Mouse (Mus musculus): ENCODE measurements around the gene Eef2k.
"Not testable (repeated sequence)": the region's sequence is repeated elsewhere in the genome, so short reads cannot be mapped to it uniquely, and the experiment has no call there.

Eef2k gene

DNA sequence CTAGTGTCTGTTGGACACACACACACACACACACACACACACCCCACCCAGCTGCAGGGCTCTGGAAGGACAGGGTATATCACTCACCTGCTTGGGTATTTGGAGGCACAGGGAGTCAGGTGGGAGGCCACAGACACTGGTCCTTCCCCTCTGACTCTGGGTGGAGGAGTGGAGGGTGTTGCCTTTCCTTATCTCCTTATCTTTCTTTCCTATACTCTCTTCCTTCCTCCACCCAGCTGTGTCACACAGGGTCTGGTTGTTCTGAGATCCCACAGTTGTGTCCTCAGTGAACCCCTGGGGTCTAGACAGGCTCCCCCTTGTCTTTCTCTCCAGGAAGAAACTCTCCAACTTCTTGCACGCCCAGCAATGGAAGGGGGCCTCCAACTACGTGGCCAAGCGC, 37.3 kb downstream of the Eef2k start:
- DNase-seq (ENCODE audit: low read depth, low spot score) = no peak

DNA sequence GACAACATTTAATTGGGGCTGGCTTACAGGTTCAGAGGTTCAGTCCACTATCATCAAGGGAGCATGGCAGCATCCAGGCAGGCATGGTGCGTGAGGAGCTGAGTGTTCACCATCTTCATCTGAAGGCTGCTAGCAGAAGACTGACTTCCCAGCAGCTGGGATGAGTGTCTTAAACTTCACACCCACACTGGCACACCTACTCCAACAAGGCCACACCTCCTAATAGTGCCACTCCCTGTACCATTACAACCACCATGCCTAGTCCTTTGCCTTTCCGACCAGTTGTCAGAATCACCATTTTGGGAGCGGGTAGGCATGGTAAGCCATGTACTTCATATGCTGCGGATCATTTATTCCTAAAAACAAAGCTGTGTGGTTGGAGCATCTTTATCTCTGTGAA, 38.1 kb downstream of the Eef2k start:
- no peak for DNase-seq (ENCODE audit: low read depth, low spot score)

DNA sequence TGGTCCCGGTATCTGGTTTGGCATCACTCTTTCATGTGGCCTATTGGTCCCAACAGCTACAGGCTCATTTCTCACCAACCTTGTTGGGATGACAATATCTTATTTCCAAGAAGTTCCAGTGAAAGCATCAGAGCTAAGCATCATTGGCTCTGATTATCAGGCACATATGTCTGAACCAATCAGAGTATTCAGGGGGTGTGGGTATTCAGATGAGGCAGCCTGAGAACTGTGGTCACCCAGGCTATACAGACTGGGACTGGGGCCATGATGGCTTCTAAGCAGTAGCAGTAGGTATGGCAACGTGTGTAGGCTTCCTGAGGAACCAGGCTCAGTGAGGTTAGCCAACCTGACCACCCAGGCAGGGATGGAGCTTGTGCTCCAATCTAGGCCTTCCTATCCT, 38.8 kb downstream of the Eef2k start:
- DNase-seq (ENCODE audit: low read depth, low spot score) = no peak

DNA sequence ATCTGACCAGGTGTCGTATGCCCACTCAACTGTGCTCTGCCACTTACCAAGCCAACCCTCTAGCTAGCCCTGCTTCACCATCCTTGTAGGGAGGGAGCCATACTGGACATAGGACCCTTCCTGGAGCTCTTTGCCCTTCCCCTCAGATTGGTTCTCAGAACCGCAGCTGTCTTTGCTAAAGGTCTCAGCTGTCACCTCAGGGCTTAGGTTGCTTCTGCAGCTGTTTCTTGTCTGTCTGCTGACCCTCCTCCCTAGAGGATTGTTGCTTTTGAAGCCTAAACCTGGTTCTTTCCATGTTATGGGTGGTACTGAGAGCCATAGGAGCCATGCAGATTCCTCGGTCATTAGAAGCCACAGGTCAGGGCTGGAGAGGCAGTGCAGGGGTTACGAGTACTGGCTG, 40.0 kb downstream of the Eef2k start:
- DNase-seq (ENCODE audit: low read depth, low spot score) = no peak

DNA sequence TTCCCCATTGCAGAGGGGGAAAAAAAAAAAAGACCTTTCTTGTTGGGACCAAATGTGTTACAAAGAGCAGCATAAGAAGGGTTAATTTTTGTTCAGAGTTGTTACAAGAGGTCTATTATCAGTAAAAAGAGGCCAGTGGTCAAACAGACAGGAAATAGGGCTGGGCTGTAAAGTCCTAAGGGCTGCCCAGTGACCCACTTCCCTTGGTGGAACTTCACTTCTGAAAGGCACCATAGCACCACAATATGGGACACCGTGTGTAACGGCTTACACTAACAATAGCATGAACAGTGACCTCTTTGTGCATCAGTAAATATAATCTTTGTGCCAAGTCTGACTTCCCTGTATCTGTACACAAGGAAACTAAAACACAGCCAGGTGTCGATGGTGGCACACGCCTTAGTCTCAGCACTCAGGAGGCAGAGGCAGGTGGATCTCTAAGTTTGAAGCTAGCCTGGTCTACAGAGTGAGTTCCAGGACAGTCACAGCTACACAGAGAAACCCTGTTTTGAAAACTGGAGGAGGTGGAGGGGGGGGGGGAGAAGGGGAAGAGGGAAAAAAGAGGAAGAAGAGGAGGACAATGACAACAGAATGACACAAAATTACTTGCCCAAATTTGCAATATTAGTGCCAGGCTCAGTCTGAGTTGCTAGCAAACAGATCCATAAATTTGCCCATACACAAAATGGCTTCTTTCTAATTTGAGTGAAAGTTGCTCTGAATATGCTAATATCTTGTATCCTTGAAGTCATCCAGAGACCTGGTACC, 41.1 kb downstream of the Eef2k start:
- no peak for DNase-seq (ENCODE audit: low read depth, low spot score)

DNA sequence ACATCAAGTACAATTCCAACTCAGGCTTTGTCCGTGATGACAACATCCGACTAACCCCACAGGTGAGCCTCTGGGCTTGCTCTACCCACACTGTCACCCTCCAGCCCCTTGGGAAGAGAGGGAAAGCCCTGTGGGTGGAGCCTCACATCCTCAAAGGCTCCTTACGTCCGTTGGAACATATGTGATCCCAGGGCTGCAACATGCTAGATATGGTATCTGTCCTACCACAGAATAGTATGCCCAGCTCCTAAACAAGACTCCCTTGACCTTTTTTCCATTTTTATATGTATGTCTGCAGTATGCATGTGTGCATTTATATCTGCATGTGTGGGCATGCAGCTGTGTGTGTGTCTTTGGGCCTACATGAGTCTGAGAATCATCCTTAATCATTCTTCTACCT, 42.1 kb downstream of the Eef2k start:
- no peak for DNase-seq (ENCODE audit: low read depth, low spot score)

DNA sequence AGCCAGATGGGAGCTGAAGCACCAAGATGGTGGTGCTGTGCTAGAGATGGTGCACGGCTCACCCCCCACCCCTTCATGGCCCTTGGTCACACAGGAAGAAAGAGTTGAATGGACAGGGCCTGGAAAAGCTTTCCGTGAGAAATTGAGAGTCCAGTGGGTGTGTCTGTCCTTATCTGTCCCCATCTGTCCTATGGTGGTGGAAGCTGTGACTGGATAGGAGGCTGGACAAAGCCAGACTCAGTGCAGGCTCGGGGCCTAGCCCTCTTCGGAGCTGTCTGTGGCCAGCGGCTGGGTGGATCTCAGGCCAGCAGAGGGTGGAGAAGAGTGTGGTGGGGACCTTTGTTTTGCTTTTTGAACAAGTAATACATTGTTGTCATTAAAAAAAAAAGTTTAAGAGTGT, 50.5 kb downstream of the Eef2k start:
- DNase-seq (ENCODE audit: low read depth, low spot score) = no peak

DNA sequence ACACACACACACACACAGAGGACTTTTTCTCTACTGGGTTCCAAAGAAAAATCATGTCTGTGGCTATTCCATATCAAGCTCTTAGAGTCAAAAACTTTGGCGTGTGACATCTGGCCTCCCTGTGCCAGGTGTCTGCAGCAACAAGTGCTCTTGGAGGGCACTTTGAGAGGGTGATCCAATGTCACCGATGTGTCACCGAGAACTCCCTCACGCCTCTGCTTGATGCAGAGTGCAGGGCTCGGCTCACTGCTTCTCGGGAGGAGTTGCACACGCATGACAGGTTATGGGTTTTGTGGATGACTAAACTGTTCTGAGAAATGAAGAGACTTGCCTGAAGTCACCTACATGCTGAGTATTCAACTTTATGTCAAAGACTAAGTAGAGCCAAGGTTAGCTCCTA, 54.4 kb downstream of the Eef2k start:
- DNase-seq (ENCODE audit: low read depth, low spot score) = no peak

DNA sequence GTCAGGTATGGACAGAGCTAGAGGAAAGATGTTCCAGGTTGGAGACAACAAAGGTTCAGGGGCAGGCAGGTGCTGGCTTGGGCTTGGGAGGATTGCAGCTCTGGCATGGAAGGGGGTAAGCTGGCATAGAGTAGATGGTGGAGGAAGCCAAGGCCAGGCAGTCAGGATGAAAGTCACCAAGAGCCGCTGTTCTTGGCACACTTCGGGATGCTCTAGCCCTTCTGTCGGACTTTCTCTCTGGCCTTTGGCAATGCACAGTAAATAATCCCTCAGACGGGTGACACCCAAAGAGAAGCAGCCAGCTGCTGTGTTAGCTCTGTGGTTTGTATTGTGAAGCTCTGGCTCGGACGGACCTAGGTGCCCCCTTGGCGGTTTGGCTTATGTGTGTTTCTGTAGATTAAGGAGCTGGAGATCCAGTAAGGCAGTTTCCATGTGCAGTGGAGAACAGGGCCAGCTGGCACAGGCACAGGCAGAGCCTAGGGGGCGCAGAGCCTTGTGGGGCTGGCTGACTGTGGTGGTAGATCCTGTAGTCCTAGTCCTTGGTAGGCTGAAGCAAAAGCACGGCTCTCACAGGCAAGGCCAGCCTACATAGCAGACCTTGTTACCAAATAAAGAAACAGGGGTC, 55.2 kb downstream of the Eef2k start:
- DNase-seq (ENCODE audit: low read depth, low spot score) = no peak

DNA sequence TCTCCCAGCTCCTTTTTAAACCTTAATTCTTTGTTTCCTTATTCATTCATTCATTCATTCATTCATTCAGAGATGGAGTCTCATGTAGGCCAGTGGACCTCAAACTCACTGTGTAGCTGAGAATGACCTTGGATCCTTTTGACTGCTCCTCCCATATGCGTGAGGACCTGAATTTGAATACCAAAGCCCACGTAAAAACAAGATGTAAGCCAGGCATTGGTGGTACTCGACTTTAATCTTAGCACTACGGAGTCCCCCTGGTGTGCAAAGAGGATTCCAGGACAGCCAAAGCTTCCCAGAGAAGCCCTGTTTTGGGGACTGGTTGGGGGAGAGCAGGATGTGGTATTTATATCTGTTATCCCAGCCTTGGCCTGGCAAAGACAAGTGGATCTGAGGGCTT, 57.6 kb downstream of the Eef2k start:
- DNase-seq (ENCODE audit: low read depth, low spot score) = no peak

DNA sequence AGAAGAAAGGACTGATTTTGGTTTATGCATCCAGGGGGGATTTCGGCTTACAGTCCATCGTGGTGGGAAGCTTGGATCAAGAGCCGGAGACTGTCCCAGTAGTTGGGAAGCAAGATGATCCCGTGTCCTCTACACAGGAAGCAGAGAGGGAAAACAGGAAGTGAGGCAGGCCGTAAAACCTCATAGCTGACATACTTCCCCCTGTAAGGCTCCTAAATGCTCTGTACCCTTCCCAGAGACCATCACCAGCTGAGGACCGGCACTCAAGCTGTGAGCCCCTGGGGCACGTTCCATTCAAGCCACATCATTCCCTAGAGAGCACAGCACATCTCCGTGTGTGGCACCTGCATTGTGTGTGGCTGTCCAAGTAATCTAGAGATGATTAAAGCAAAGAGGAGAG, 59.1 kb downstream of the Eef2k start:
- DNase-seq (ENCODE audit: low read depth, low spot score) = no peak

DNA sequence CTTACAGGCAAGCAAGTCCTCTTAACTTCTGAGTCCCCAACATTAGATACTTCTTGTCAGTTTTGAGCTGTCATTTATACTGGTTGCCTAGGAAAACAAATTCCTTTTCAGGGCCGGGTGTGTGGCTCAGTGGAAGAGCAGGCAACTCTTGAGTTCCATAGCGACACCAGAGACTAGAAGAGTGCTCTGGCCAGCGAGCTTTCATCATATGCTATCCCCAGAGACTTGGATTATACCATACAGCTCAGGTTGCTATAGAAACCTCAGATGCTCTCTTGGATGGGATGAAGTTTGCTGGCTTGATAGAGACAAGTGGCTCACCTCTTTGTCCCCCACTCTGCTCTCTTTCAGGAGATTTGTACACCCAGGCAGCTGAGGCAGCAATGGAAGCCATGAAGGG, 60.3 kb downstream of the Eef2k start:
- no peak for DNase-seq (ENCODE audit: low read depth, low spot score)

DNA sequence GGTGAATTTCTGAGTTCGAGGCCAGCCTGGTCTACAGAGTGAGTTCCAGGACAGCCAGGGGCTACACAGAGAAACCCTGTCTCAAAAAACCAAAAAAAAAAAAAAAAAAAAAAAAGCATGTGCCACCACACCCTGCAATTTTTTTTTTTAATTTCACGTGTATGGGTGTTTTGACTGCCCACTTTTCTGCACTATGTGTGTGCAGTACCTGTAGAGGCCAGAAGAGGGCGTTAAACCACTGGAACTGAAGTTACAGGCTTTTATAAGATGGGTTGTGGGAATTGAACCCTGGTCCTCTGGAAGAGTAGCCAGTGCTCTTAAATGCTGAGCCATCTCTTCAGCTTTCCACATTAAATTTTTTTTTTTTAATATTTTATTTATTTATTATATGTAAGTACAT, 67.5 kb downstream of the Eef2k start:
- DNase-seq (ENCODE audit: low read depth, low spot score) = not testable (repeated sequence)

DNA sequence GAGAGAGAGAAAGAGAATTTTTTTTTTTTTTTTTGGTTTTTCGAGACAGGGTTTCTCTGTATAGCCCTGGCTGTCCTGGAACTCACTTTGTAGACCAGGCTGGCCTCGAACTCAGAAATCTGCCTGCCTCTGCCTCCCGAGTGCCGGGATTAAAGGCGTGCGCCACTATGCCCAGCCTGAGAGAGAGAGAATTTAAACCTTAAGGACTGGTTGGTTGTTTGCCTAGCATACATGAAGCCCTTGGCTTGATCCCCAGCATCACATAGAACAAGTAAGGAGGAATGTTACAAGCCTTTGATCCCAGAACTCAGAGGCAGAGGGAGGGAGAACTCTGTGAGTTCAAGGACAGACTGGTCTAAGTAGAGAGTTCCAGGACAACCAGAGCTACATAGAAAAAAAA, 68.6 kb downstream of the Eef2k start:
- not testable (repeated sequence) for DNase-seq (ENCODE audit: low read depth, low spot score)

DNA sequence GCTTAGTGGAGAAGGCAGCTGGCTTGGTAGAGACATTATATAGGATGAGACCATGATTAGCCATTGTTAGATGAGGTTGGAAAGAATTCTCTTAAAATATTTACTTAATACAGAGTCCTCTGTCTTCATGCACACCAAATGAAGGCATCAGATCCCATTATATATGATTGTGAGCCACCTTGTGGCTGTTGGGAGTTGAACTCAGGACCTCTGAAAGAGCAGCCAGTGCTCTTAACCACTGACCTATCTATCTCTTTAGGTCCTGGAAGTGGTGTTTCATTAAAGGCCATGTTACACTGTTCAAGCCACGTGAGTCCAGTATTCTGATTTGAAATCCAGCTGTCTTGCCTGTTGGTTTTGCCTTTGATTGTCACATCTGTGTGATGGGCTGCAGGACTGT, 70.7 kb downstream of the Eef2k start:
- DNase-seq (ENCODE audit: low read depth, low spot score) = no peak

DNA sequence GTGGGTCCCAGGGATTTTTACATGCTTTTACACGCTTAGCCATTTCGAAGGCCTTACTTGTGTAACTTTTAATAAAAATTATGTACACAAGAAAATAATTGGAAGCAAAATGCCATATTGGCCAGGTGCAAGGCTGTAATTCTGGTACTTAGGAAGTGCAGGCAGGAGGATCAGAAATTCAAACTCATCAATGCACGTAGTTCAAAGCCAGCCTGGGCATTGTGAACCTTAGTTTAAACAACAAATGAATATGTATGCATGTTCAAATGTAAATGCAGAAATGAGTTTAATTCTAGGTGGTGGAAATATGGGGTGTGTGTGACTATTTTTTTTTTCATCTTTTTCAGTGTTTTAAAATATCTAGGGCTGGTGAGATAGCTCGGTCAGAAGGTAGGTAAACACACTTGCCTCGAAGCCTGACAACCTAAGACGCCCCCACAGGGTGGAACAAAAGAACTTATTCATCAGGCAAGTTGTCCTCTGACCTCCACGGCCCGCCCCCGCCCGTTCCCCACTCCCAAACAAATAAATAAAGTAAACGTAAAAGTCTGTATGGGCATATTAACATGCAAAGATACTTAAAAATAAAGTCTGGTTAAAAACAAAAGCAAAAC, 73.7 kb downstream of the Eef2k start:
- DNase-seq (ENCODE audit: low read depth, low spot score) = no peak

DNA sequence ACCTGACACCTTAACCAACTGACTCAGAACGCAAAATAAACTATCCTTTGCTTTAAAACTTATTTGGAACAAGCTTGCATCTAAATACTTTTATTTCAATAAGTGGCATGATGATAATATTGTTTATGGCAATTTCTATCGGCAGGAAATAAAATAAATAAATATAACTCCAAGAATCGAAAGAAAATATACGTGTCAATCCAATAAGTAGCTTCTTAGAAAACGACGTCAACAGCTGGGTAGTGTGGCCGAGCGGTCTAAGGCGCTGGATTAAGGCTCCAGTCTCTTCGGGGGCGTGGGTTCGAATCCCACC, 74.6 kb downstream of the Eef2k start:
- no peak for DNase-seq (ENCODE audit: low read depth, low spot score)

DNA sequence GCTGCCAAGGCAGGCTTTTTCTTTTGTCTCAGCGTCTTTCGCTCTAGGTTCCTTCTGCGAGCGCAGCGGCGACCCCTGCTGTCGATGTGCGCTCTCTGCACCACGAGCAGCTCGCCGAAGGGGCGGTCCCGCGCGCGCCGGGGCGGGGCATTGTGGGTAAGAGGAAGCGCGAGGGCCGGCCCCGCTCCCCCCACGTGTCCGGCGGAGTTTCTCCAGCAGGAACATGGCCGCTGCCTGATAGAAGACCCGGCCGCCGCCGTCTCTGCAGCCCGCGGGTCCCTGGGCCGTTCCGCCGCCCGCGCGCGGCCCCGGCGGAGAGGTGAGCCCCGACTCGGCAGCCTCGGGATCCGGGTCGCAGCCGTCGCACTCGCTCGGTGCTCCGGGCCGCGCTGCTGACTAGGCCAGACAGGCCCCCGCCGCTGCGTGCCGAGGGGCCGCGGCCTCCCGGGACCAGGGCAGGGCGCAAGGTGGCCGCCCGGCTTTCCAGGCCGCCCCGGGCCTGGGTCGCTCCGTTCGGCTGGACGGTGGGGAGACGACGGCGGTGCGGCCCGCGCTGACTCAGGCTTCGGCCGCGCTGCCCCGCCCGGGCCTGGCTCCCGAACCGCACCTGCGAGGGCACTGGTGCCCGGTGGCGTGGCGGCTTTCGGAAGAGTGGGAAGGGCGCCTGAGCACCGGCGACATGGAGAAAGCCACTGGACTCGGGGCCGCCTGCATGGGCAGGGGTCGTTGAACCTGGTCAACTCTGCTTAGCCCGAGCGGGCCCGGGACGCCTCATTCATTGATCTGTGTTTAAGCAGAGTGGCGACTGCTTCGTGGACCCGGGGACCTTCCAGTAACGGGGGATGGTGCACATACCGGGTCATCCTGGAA, 75.2 kb downstream of the Eef2k start, which contains the start of gene Polr3e:
TSS of gene Polr3e (plus strand) at position 153 of the 870 bp plus-strand sequence.
- peak; percentile 92 for DNase-seq (ENCODE audit: low read depth, low spot score)

DNA sequence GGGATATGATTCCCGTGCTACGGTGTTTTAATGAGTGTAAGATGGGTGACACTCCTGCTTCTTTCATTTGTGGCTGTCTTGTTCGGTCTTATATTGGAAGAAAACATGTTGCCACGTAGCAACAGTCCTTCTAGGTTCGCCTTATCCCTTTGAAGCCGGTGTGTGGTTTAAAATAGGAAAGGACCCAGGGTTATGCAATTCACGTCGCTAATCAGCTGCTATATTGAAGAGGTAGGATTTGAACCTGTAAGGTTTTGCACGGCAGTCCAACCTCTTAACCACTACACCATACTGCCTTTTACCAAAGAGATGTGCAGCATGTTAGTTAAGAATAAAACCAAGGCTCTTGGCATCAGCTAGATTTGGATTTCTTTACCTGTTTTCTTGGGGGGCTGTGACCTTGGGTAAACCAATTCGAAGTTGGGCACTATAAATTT, 75.9 kb downstream of the Eef2k start:
- DNase-seq (ENCODE audit: low read depth, low spot score) = no peak

DNA sequence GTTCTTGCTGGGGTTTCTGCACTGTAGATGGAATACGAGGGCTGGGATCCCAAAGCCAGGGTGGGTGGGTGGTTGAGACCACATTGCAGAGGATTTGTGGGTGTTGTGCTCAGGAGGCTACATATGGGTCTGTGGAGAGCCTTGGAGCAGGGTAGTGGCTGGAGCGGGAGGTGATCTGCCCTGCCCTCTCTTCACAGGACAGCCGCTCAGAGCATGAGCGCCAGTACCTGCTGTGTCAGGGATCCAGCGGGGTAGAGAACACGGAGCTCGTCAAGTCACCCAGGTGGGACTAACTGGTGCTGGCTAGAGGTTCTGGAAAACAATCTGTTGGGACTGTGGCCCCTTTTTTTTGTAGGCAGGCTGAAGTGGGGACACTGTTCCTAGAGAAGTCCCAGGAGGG, 90.5 kb downstream of the Eef2k start:
- no peak for DNase-seq (ENCODE audit: low read depth, low spot score)

DNA sequence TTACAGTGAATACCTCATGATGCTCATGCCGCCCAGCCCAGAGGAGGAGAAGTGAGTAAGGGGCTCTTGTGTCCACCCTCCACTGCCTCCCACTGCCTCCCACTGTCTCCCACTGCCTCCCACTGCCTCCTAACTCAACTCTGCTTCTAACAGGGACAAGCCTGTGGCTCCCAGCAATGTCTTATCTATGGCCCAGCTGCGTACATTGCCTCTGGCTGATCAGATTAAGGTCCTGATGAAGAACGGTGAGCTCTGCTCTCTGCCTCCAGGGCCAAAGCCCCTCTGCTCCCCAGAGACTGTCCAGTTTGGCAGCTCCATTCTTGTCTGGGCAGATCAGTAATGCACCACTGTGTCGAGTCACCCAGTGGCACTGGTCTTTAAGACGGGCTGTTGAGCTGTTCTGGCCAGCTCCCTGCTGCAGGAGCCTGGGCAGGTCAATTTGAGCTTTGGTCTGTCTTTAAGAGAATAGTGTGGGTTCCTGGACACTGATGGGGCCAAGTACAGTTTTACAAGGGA, 91.1 kb downstream of the Eef2k start:
- no peak for DNase-seq (ENCODE audit: low read depth, low spot score)

DNA sequence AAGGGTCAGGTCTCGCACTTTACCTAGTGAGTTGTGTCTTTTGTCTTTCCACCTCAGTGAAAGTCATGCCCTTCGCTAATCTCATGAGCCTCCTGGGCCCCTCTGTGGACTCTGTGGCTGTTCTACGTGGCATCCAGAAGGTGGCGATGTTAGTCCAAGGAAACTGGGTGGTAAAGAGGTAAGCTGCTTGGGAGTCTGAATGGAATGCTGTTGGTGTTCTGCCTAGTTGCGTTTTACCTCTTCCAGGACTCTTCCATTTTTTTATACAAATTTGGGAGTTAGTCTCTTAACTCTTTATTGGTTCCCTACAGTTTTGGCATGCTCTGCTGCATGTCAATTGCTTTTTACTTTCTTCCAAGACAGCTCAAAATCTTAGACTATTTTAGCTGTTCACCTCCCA, 92.1 kb downstream of the Eef2k start:
- DNase-seq (ENCODE audit: low read depth, low spot score) = peak; percentile 39

Data from WW6 (cell line).